Mouse (Mus musculus): ENCODE results near the gene Olfr1424. TPM values are rescaled to one million over a fixed set of nuclear protein-coding genes. Genes with fewer than 3 reads are reported as not detected.

The Olfr1424 gene
- polyA plus RNA-seq, 1 experiment, result not detected

DNA sequence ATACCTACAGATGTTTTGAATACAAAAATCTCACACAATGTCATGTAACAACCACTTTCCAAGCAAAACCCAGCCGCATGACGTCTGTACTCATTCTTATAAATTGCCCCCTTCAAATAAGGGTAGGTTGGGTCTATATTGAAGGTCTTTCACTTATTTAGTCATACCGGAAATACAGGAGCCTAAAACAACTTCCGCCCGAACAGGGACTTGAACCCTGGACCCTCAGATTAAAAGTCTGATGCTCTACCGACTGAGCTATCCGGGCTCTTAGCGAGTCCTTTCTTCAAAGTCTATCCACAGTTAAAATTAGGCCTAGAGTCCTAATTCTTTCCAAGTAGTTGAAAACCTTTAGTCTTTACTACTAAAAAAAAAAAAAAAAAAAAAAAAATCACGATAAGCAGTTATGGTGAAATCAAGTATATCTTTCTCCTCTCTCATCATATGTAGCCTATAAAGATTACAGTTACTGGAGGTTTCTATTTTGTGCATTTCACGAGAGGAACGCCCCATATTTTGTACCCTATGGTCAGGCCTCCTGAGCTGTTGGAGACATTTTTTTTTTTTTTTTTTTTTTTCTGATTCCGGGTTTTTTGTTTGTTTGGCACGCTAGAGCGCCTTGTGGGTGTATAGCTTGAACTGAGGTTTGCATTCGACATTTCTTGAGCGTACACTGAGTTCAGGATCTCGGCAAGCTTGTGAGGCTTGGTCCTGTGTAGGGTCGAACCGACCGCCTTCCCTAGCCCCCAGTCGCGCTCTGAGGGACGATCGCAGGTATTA lies 52.8 kb downstream of the Olfr1424 start:
- DNase-seq, result peak; percentile 56
- WGBS, result 5% methylated on average over 24 of the region's 24 CpGs
- Histone ChIP-seq H3K4me3 (replicated peaks; ENCODE audit: extremely low read depth, low read depth, low read length) (peak overlapping the region; percentile 73), H3K4me1 (ENCODE audit: control insufficient read depth, insufficient read depth, low read length) (peaks cover 6% of the 10 kb centered on the region)
- TF ChIP-seq CTCF (IDR thresholded peaks at IDR 0.05; ENCODE audit: insufficient read depth, low read length) (no peak), POLR2A (IDR thresholded peaks at IDR 0.05; ENCODE audit: borderline replicate concordance, extremely low read depth, low read depth, low read length) (no peak)

Other genes with a start within 250 kb of the Olfr1424 start
- gene Stx3, start 243.3 kb downstream of the Olfr1424 start, polyA plus RNA-seq (2012; rRNA removed), result 22.1 and 23.1 TPM in 2 replicates
- gene Olfr1417, start 223.5 kb downstream of the Olfr1424 start, polyA plus RNA-seq (2012; rRNA removed), result not detected in 2 replicates
- not detected in 2 replicates for gene Olfr1418, start 201.6 kb downstream of the Olfr1424 start, polyA plus RNA-seq (2012; rRNA removed)
- gene Olfr1419, start 187.6 kb downstream of the Olfr1424 start, polyA plus RNA-seq (2012; rRNA removed), result not detected in 2 replicates
- gene Olfr1420, start 176.1 kb downstream of the Olfr1424 start, polyA plus RNA-seq (2012; rRNA removed), result not detected in 2 replicates
- 12.6 and 15.9 TPM in 2 replicates for gene Patl1, start 150.3 kb downstream of the Olfr1424 start, polyA plus RNA-seq (2012; rRNA removed)
- 14.0 and 23.4 TPM in 2 replicates for gene Osbp, start 96.7 kb downstream of the Olfr1424 start, polyA plus RNA-seq (2012; rRNA removed)
- gene Olfr1423, start 21.4 kb downstream of the Olfr1424 start, polyA plus RNA-seq (2012; rRNA removed), result not detected in 2 replicates
- not detected in 2 replicates for gene Olfr1425, start 15.0 kb upstream of the Olfr1424 start, polyA plus RNA-seq (2012; rRNA removed)
- gene Olfr1426, start 29.3 kb upstream of the Olfr1424 start, polyA plus RNA-seq (2012; rRNA removed), result not detected in 2 replicates
- gene Olfr1427, start 40.7 kb upstream of the Olfr1424 start, polyA plus RNA-seq (2012; rRNA removed), result not detected in 2 replicates
- not detected in 2 replicates for gene Olfr1428, start 53.2 kb upstream of the Olfr1424 start, polyA plus RNA-seq (2012; rRNA removed)
- not detected in 2 replicates for gene Olfr76, start 60.5 kb upstream of the Olfr1424 start, polyA plus RNA-seq (2012; rRNA removed)
- not detected in 2 replicates for gene Olfr1555-ps1, start 107.4 kb upstream of the Olfr1424 start, polyA plus RNA-seq (2012; rRNA removed)
- not detected in 2 replicates for gene Olfr1431, start 138.0 kb upstream of the Olfr1424 start, polyA plus RNA-seq (2012; rRNA removed)
- not detected in 2 replicates for gene Olfr1432, start 169.9 kb upstream of the Olfr1424 start, polyA plus RNA-seq (2012; rRNA removed)
- not detected in 2 replicates for gene Olfr262, start 179.0 kb upstream of the Olfr1424 start, polyA plus RNA-seq (2012; rRNA removed)
- not detected in 2 replicates for gene Olfr235, start 198.3 kb upstream of the Olfr1424 start, polyA plus RNA-seq (2012; rRNA removed)
- not detected in 2 replicates for gene Olfr1434, start 217.2 kb upstream of the Olfr1424 start, polyA plus RNA-seq (2012; rRNA removed)
- not detected in 2 replicates for gene Olfr1436, start 236.4 kb upstream of the Olfr1424 start, polyA plus RNA-seq (2012; rRNA removed)

All from lung, adult 2 months (tissue).